19 mouse cellular contexts compared by ENCODE assay signal in the genomic region with DNA sequence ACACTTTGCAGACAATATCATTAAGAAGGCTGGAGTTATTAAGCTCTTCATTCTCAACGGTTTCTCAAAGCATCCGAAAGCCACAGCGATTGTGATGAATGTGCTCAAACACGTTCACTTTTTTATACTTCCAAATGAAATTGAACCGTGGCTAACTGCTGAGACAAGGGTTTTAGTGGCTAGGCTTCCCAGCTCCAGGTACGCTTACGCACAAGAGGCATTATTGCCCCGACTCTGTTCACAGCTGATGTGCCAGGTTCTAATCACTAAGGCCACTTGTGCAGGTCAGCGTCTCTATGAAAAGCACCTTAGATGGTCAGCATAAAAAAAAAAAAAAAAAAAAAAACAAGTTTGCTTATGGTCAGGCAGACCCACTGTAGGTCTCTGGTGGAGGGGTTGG.
DNase-seq lines count a peak whose midpoint lies in the region; ATAC-seq and TF ChIP-seq lines count a peak whose summit lies in the region.
"Had no signal": no experiment of that assay in that cellular context is flagged by ENCODE, and none has a peak within 500 bp of the region (broad histone marks: within the 10 kb centered on the region; RNA-seq: fewer than 3 reads in every experiment).

No protein-coding gene starts in this region.

- no peaks in the 10 kb centered on the region for H3K36me3 ChIP-seq in kidney, embryonic 15.5 days
- H3K36me3 ChIP-seq in stomach, embryonic 15.5 days, result no peaks in the 10 kb centered on the region
- H3K36me3 ChIP-seq in stomach, postnatal 0 days (ENCODE audit: control insufficient read depth, insufficient read depth, low read length), result no peaks in the 10 kb centered on the region
- no peaks in the 10 kb centered on the region for H3K36me3 ChIP-seq in neural tube, embryonic 13.5 days
- no peaks in the 10 kb centered on the region for H3K36me3 ChIP-seq in forebrain, postnatal 0 days (ENCODE audit: insufficient read depth)
- H3K36me3 ChIP-seq: embryonic facial prominence, embryonic 10.5 days; heart, embryonic 10.5 days; hindbrain, embryonic 12.5 days had no signal

- TF ChIP-seq EP300 in stomach, postnatal 0 days (optimal IDR thresholded peaks at IDR 0.05), result no peak

- H3K4me3 ChIP-seq in kidney, embryonic 15.5 days (replicated peaks), result no peak overlapping the region
- no peak overlapping the region for H3K4me3 ChIP-seq in stomach, embryonic 15.5 days (replicated peaks)
- no peak overlapping the region for H3K4me3 ChIP-seq in stomach, postnatal 0 days (ENCODE audit: low read depth, low read length)
- no peak overlapping the region for H3K4me3 ChIP-seq in neural tube, embryonic 13.5 days
- no peak overlapping the region for H3K4me3 ChIP-seq in forebrain, postnatal 0 days (ENCODE audit: low read depth, low read length)
- H3K4me3 ChIP-seq: embryonic facial prominence, embryonic 10.5 days; forebrain, embryonic 13.5 days; gastrocnemius, adult 2 months; heart, embryonic 10.5 days; hindbrain, embryonic 12.5 days had no signal

- no peaks in the 10 kb centered on the region for H3K9me3 ChIP-seq in kidney, embryonic 15.5 days (replicated peaks)
- no peaks in the 10 kb centered on the region for H3K9me3 ChIP-seq in stomach, embryonic 15.5 days
- no peaks in the 10 kb centered on the region for H3K9me3 ChIP-seq in stomach, postnatal 0 days (ENCODE audit: control insufficient read depth, low read length)
- no peaks in the 10 kb centered on the region for H3K9me3 ChIP-seq in neural tube, embryonic 13.5 days
- H3K9me3 ChIP-seq in forebrain, postnatal 0 days (ENCODE audit: low read length), result no peaks in the 10 kb centered on the region
- H3K9me3 ChIP-seq: embryonic facial prominence, embryonic 10.5 days; forebrain, embryonic 13.5 days; heart, embryonic 10.5 days; hindbrain, embryonic 12.5 days had no signal

- no peak for ATAC-seq in kidney, embryonic 15.5 days (replicated peaks; ENCODE audit: low FRiP score)
- ATAC-seq in stomach, embryonic 15.5 days (ENCODE audit: insufficient read depth, low FRiP score, low read depth), result no peak
- no peak for ATAC-seq in stomach, postnatal 0 days (ENCODE audit: low FRiP score, low TSS enrichment)
- ATAC-seq in neural tube, embryonic 13.5 days (ENCODE audit: low read depth), result 0 out of 2 replicates have a peak, but pooled peaks have one; percentile 36
- no peak for ATAC-seq in forebrain, postnatal 0 days
- ATAC-seq: forebrain, embryonic 13.5 days had no signal

- peaks cover 17% of the 10 kb centered on the region for H3K4me1 ChIP-seq in kidney, embryonic 15.5 days
- H3K4me1 ChIP-seq in stomach, embryonic 15.5 days, result no peaks in the 10 kb centered on the region
- no peaks in the 10 kb centered on the region for H3K4me1 ChIP-seq in stomach, postnatal 0 days (replicated peaks; ENCODE audit: control insufficient read depth, insufficient read depth)
- peaks cover 9% of the 10 kb centered on the region for H3K4me1 ChIP-seq in neural tube, embryonic 13.5 days (replicated peaks)
- H3K4me1 ChIP-seq in forebrain, postnatal 0 days (ENCODE audit: insufficient read depth), result no peaks in the 10 kb centered on the region
- H3K4me1 ChIP-seq: embryonic facial prominence, embryonic 10.5 days; forebrain, embryonic 13.5 days; heart, embryonic 10.5 days; hindbrain, embryonic 12.5 days had no signal

- H3K27me3 ChIP-seq in kidney, embryonic 15.5 days, result no peaks in the 10 kb centered on the region
- H3K27me3 ChIP-seq in stomach, embryonic 15.5 days (replicated peaks), result no peaks in the 10 kb centered on the region
- no peaks in the 10 kb centered on the region for H3K27me3 ChIP-seq in stomach, postnatal 0 days (ENCODE audit: control insufficient read depth, insufficient read depth, low read length)
- no peaks in the 10 kb centered on the region for H3K27me3 ChIP-seq in neural tube, embryonic 13.5 days
- no peaks in the 10 kb centered on the region for H3K27me3 ChIP-seq in forebrain, postnatal 0 days (ENCODE audit: insufficient read depth, low read length)
- H3K27me3 ChIP-seq: forebrain, embryonic 13.5 days; hindbrain, embryonic 12.5 days had no signal

- H3K4me2 ChIP-seq in kidney, embryonic 15.5 days, result peak overlapping the region; percentile 27
- H3K4me2 ChIP-seq in stomach, embryonic 15.5 days, result peak overlapping the region; percentile 21; the same call in 1 of the 2 replicates
- no peak overlapping the region for H3K4me2 ChIP-seq in stomach, postnatal 0 days (replicated peaks; ENCODE audit: low read depth)
- peak overlapping the region; percentile 21 for H3K4me2 ChIP-seq in neural tube, embryonic 13.5 days
- no peak overlapping the region for H3K4me2 ChIP-seq in forebrain, postnatal 0 days (ENCODE audit: low read depth)
- H3K4me2 ChIP-seq: forebrain, embryonic 13.5 days; hindbrain, embryonic 12.5 days had no signal

- no peak for TF ChIP-seq CTCF in stomach, postnatal 0 days (IDR thresholded peaks at IDR 0.05; ENCODE audit: low read depth)
- no peak for TF ChIP-seq CTCF in forebrain, postnatal 0 days (IDR thresholded peaks at IDR 0.05; ENCODE audit: low read depth)

- H3K9ac ChIP-seq in kidney, embryonic 15.5 days, result no peak overlapping the region
- no peak overlapping the region for H3K9ac ChIP-seq in stomach, embryonic 15.5 days
- H3K9ac ChIP-seq in stomach, postnatal 0 days (ENCODE audit: low read length), result no peak overlapping the region
- no peak overlapping the region for H3K9ac ChIP-seq in neural tube, embryonic 13.5 days
- no peak overlapping the region for H3K9ac ChIP-seq in forebrain, postnatal 0 days
- H3K9ac ChIP-seq: forebrain, embryonic 13.5 days; hindbrain, embryonic 12.5 days had no signal

- H3K27ac ChIP-seq in kidney, embryonic 15.5 days, result peak overlapping the region; percentile 75
- H3K27ac ChIP-seq in stomach, embryonic 15.5 days, result no peak overlapping the region
- H3K27ac ChIP-seq in stomach, postnatal 0 days (replicated peaks), result no peak overlapping the region
- no peak overlapping the region for H3K27ac ChIP-seq in neural tube, embryonic 13.5 days (replicated peaks)
- no peak overlapping the region for H3K27ac ChIP-seq in forebrain, postnatal 0 days (ENCODE audit: low read depth, low read length)
- H3K27ac ChIP-seq: embryonic facial prominence, embryonic 10.5 days; forebrain, embryonic 13.5 days; gastrocnemius, adult 2 months; heart, embryonic 10.5 days; hindbrain, embryonic 12.5 days had no signal

- DNase-seq in kidney, adult 9 months, result no peak
- DNase-seq in stomach, postnatal 0 days (ENCODE audit: low spot score), result no peak
- DNase-seq in thymus, postnatal 14 days, result no peak
- no peak for DNase-seq in forebrain, postnatal 0 days
- DNase-seq: adrenal gland, adult 8-10 months; adrenal gland, postnatal 36 days; cerebellum, adult 2 months; cerebellum, postnatal 10 days; gastrocnemius, adult 2 months; gastrocnemius, postnatal 25 days; heart, postnatal 10 days; heart, postnatal 4 days had no signal

- 64% methylated on average over 9 of the region's 9 CpGs for WGBS in kidney, embryonic 15.5 days
- 70% methylated on average over 9 of the region's 9 CpGs for WGBS in stomach, embryonic 15.5 days
- WGBS in stomach, postnatal 0 days, result 64% methylated on average over 9 of the region's 9 CpGs
- WGBS in neural tube, embryonic 13.5 days, result 48% methylated on average over 9 of the region's 9 CpGs
- 85% methylated on average over 9 of the region's 9 CpGs for WGBS in forebrain, postnatal 0 days

Comparison
In these comparisons a context has a peak if more than half of its experiments do, and no peak if none do; other contexts are left out.
1. H3K4me2 ChIP-seq: peak in kidney, embryonic 15.5 days (single experiment), stomach, embryonic 15.5 days (single experiment) and neural tube, embryonic 13.5 days (single experiment); none in stomach, postnatal 0 days (single experiment) and forebrain, postnatal 0 days (single experiment).